Mouse (Mus musculus) MEL (cell line): ENCODE measurements around the gene Ugt1a1.

ENCODE experiments used
- BHLHE40 ChIP-seq: IDR thresholded peaks from 2 replicates; pipeline ENCODE4 v1.6.1; 2012; ENCODE audit warnings: low read depth, mild to moderate bottlenecking, inconsistent platforms, low read length, improper control_type of control experiment, borderline replicate concordance
- CTCF ChIP-seq, 3 experiments: IDR thresholded peaks in 2 of 3; conservative IDR thresholded peaks in 1 of 3; 2 replicates each; pipeline ENCODE4 v1.5.1; 2011 to 2012; ENCODE audit warnings: low read length in 3 of 3, low read depth in 2 of 3, mild to moderate bottlenecking in 2 of 3, improper control_type of control experiment in 1 of 3, inconsistent platforms in 1 of 3, mixed read lengths in 1 of 3, moderate library complexity in 1 of 3; ENCODE audit not compliant: control insufficient read depth in 1 of 3, insufficient read depth in 1 of 3, poor library complexity in 1 of 3, severe bottlenecking in 1 of 3
- ELF1 ChIP-seq: IDR thresholded peaks from 2 replicates; pipeline ENCODE4 v1.6.1; 2014; ENCODE audit warnings: low read depth, mild to moderate bottlenecking, inconsistent platforms, low read length, improper control_type of control experiment, moderate library complexity
- KAT2A ChIP-seq: conservative IDR thresholded peaks from 2 replicates; pipeline ENCODE4 v1.6.1; 2012; ENCODE audit warnings: low read depth, low read length, improper control_type of control experiment, inconsistent platforms
- MAFK ChIP-seq: IDR thresholded peaks from 2 replicates; pipeline ENCODE4 v1.6.1; 2011; ENCODE audit warnings: low read depth, mild to moderate bottlenecking, low read length, improper control_type of control experiment, borderline replicate concordance
- MEF2A ChIP-seq: IDR thresholded peaks from 2 replicates; pipeline ENCODE4 v1.6.1; 2014; ENCODE audit warnings: low read depth, mild to moderate bottlenecking, inconsistent platforms, low read length, improper control_type of control experiment; ENCODE audit not compliant: poor library complexity, insufficient replicate concordance, severe bottlenecking; ENCODE audit errors: extremely low read depth
- RAD21 ChIP-seq: IDR thresholded peaks from 2 replicates; pipeline ENCODE4 v1.6.1; 2011; ENCODE audit warnings: mild to moderate bottlenecking, low read depth, low read length, improper control_type of control experiment
- USF1 ChIP-seq: IDR thresholded peaks from 2 replicates; pipeline ENCODE4 v1.6.1; 2014; ENCODE audit warnings: low read depth, mild to moderate bottlenecking, inconsistent platforms, low read length, improper control_type of control experiment, moderate library complexity
- ZC3H11A ChIP-seq: IDR thresholded peaks from 2 replicates; pipeline ENCODE4 v1.6.1; 2012; ENCODE audit warnings: low read depth, mild to moderate bottlenecking, inconsistent platforms, low read length, improper control_type of control experiment

GRCm38 (mm10) chr1:88243861-88244260, 32.1 kb downstream of the Ugt1a1 start:
- no peak for TF ChIP-seq BHLHE40
- no peak for TF ChIP-seq RAD21
- TF ChIP-seq KAT2A: no peak
- TF ChIP-seq CTCF (IDR thresholded peaks at IDR 0.05 in 2 of 3, conservative IDR thresholded peaks at IDR 0.05 in 1 of 3; ENCODE audit: control insufficient read depth in 1 of 3, insufficient read depth in 1 of 3, low read depth in 2 of 3, low read length in 3 of 3, poor library complexity in 1 of 3, severe bottlenecking in 1 of 3): no peak
- no peak for TF ChIP-seq USF1
- no peak for TF ChIP-seq ELF1
- TF ChIP-seq MAFK: no peak
- no peak for TF ChIP-seq MEF2A
- no peak for TF ChIP-seq ZC3H11A
